Mouse (Mus musculus) heart, embryonic 10.5 days (tissue): Measurements from ENCODE around the gene D430041D05Rik. TPM values are rescaled to one million over a fixed set of nuclear protein-coding genes. Genes with fewer than 3 reads are reported as not detected.

ENCODE experiments used
- DNase-seq: peaks from one replicate; pipeline ENCODE4 v3.0.0-alpha.2; 2017; ENCODE audit warnings: low spot score
- H3K27ac ChIP-seq: fragments of 300-500 bp; sonication (generic); 2 replicates; pipeline ENCODE4 v1.5.1; 2016; ENCODE audit warnings: mild to moderate bottlenecking
- H3K27me3 ChIP-seq: fragments of 300-500 bp; sonication (generic); 2 replicates; pipeline ENCODE4 v1.6.1; 2016; ENCODE audit warnings: mild to moderate bottlenecking; ENCODE audit not compliant: poor library complexity, insufficient read depth, severe bottlenecking
- H3K36me3 ChIP-seq: fragments of 300-500 bp; sonication (generic); 2 replicates; pipeline ENCODE4 v1.6.1; 2016; ENCODE audit warnings: mild to moderate bottlenecking, moderate library complexity
- H3K4me1 ChIP-seq: fragments of 300-500 bp; sonication (generic); 2 replicates; pipeline ENCODE4 v1.6.1; 2016; ENCODE audit warnings: mild to moderate bottlenecking
- H3K4me3 ChIP-seq: fragments of 300-500 bp; sonication (generic); 2 replicates; pipeline ENCODE4 v1.5.1; 2016; ENCODE audit warnings: mild to moderate bottlenecking, moderate library complexity
- H3K9me3 ChIP-seq: fragments of 300-500 bp; sonication (generic); 2 replicates; pipeline ENCODE4 v1.6.1; 2016; ENCODE audit warnings: mild to moderate bottlenecking, moderate library complexity
- WGBS: fragments of 180-500 bp; shearing (Covaris S2); methylation state at CpG from one replicate; pipeline ENCODE4 v1.1.7; 2016; 5-methylcytosine and 5-hydroxymethylcytosine counted together
- polyA plus RNA-seq: library from polyadenylated mRNA; unstranded; fragments of >200 nt; fragmentation: Nextera tagmentation; extraction: Ambion mirVana; gene quantifications from 2 replicates; pipeline ENCODE4 v1.2.1, GENCODE M21; 2016

Gene D430041D05Rik
- polyA plus RNA-seq = 0.11 and 0.17 TPM in 2 replicates

- Histone ChIP-seq H3K4me1 (peaks cover 10% of the 10 kb centered on the region), H3K27me3 (peaks cover 83% of the 10 kb centered on the region), H3K9me3 (no peaks in the 10 kb centered on the region), H3K4me3 (peak within 1 kb of the TSS; percentile 81), H3K27ac (peak within 1 kb of the TSS; percentile 77), H3K36me3 (no peaks in the 10 kb centered on the region)
- DNase-seq = no peak
- WGBS = 60% methylated on average over 4 of the region's 4 CpGs
Measured at GRCm38 (mm10) chr2:104410963-104411545, at the start of gene D430041D05Rik. Gene D430041D05Rik, minus strand, starts transcription at chr2:104411013.

- no peaks in the 10 kb centered on the region for H3K9me3 ChIP-seq
- peaks cover 61% of the 10 kb centered on the region for H3K4me1 ChIP-seq
Measured at GRCm38 (mm10) chr2:104460021-104460420, 49.2 kb upstream of the D430041D05Rik start.

GRCm38 (mm10) chr2:104458569-104459332 lies 47.9 kb upstream of the D430041D05Rik start:
- no peak for DNase-seq
- Histone ChIP-seq H3K4me3 (no peak overlapping the region), H3K27me3 (no peaks in the 10 kb centered on the region), H3K27ac (peak overlapping the region; percentile 10; the same call in 1 of the 2 replicates), H3K36me3 (peaks cover 3% of the 10 kb centered on the region; the same call in 1 of the 2 replicates), H3K4me1 (peaks cover 70% of the 10 kb centered on the region), H3K9me3 (no peaks in the 10 kb centered on the region)
- WGBS = 73% methylated on average over 8 of the region's 8 CpGs

More at GRCm38 (mm10) chr2:104460021-104460420, 49.2 kb upstream of the D430041D05Rik start:
- H3K27me3 ChIP-seq = no peaks in the 10 kb centered on the region
- WGBS = 65% methylated on average over 3 of the region's 3 CpGs
- H3K4me3 ChIP-seq = no peak overlapping the region
- H3K27ac ChIP-seq = peak overlapping the region; percentile 59; the same call in 1 of the 2 replicates
- peaks cover 3% of the 10 kb centered on the region; the same call in 1 of the 2 replicates for H3K36me3 ChIP-seq
- DNase-seq = no peak

- Histone ChIP-seq H3K36me3 (no peaks in the 10 kb centered on the region), H3K4me1 (peaks cover 68% of the 10 kb centered on the region), H3K27ac (no peak overlapping the region; the same call in 1 of the 2 replicates), H3K27me3 (no peaks in the 10 kb centered on the region), H3K4me3 (no peak overlapping the region), H3K9me3 (no peaks in the 10 kb centered on the region)
- WGBS = 66% methylated on average over 3 of the region's 3 CpGs
- DNase-seq = no peak
Measured at GRCm38 (mm10) chr2:104457106-104457505, 46.3 kb upstream of the D430041D05Rik start.

- H3K36me3 ChIP-seq = no peaks in the 10 kb centered on the region
- no peak overlapping the region for H3K4me3 ChIP-seq
- 55% methylated on average over 3 of the region's 3 CpGs for WGBS
- H3K27ac ChIP-seq = peak overlapping the region; percentile 85
- no peaks in the 10 kb centered on the region for H3K27me3 ChIP-seq
- no peak for DNase-seq
- H3K4me1 ChIP-seq = peaks cover 57% of the 10 kb centered on the region
- H3K9me3 ChIP-seq = no peaks in the 10 kb centered on the region
Measured at GRCm38 (mm10) chr2:104450685-104451084, 39.9 kb upstream of the D430041D05Rik start.

- WGBS = 32% methylated on average over 1 of the region's 1 CpGs
Measured at GRCm38 (mm10) chr2:104449191-104449590, 38.4 kb upstream of the D430041D05Rik start.

GRCm38 (mm10) chr2:104448201-104448600 lies 37.4 kb upstream of the D430041D05Rik start:
- no peaks in the 10 kb centered on the region for H3K9me3 ChIP-seq
- no peak overlapping the region for H3K4me3 ChIP-seq
- H3K27me3 ChIP-seq = no peaks in the 10 kb centered on the region
- 67% methylated on average over 4 of the region's 4 CpGs for WGBS
- peaks cover 35% of the 10 kb centered on the region for H3K4me1 ChIP-seq
- H3K36me3 ChIP-seq = 0 out of 2 replicates have a peak, but pooled peaks cover 5% of the 10 kb centered on the region
- DNase-seq = no peak
- H3K27ac ChIP-seq = peak overlapping the region; percentile 85

More at GRCm38 (mm10) chr2:104449191-104449590, 38.4 kb upstream of the D430041D05Rik start:
- H3K4me3 ChIP-seq = no peak overlapping the region
- 0 out of 2 replicates have a peak, but pooled peaks cover 5% of the 10 kb centered on the region for H3K36me3 ChIP-seq
- H3K27ac ChIP-seq = peak overlapping the region; percentile 85
- no peaks in the 10 kb centered on the region for H3K9me3 ChIP-seq
- no peak for DNase-seq
- peaks cover 43% of the 10 kb centered on the region for H3K4me1 ChIP-seq
- H3K27me3 ChIP-seq = no peaks in the 10 kb centered on the region

- 43% methylated on average over 1 of the region's 1 CpGs for WGBS
- Histone ChIP-seq H3K27me3 (no peaks in the 10 kb centered on the region), H3K4me1 (peaks cover 26% of the 10 kb centered on the region), H3K27ac (no peak overlapping the region), H3K9me3 (no peaks in the 10 kb centered on the region), H3K36me3 (peaks cover 15% of the 10 kb centered on the region; the same call in 1 of the 2 replicates), H3K4me3 (no peak overlapping the region)
- DNase-seq = no peak
Measured at GRCm38 (mm10) chr2:104446016-104446415, 35.2 kb upstream of the D430041D05Rik start.

- H3K36me3 ChIP-seq = peaks cover 28% of the 10 kb centered on the region; the same call in 1 of the 2 replicates
- peak; percentile 84 for DNase-seq
- no peak overlapping the region for H3K4me3 ChIP-seq
- no peaks in the 10 kb centered on the region for H3K9me3 ChIP-seq
- 31% methylated on average over 2 of the region's 2 CpGs for WGBS
- H3K27ac ChIP-seq = no peak overlapping the region
- peaks cover 14% of the 10 kb centered on the region for H3K4me1 ChIP-seq
- no peaks in the 10 kb centered on the region for H3K27me3 ChIP-seq
Measured at GRCm38 (mm10) chr2:104444776-104445175, 34.0 kb upstream of the D430041D05Rik start.

GRCm38 (mm10) chr2:104442341-104442740 lies 31.5 kb upstream of the D430041D05Rik start:
- WGBS = 70% methylated on average over 4 of the region's 4 CpGs
- Histone ChIP-seq H3K27ac (no peak overlapping the region), H3K4me1 (no peaks in the 10 kb centered on the region; the same call in 1 of the 2 replicates), H3K9me3 (no peaks in the 10 kb centered on the region), H3K36me3 (peaks cover 47% of the 10 kb centered on the region), H3K4me3 (no peak overlapping the region), H3K27me3 (no peaks in the 10 kb centered on the region)
- DNase-seq = no peak

GRCm38 (mm10) chr2:104436226-104436625 lies 25.4 kb upstream of the D430041D05Rik start:
- H3K27me3 ChIP-seq = no peaks in the 10 kb centered on the region
- H3K4me3 ChIP-seq = no peak overlapping the region
- WGBS = 91% methylated on average over 3 of the region's 3 CpGs
- H3K4me1 ChIP-seq = no peaks in the 10 kb centered on the region
- no peak for DNase-seq
- H3K27ac ChIP-seq = no peak overlapping the region
- H3K36me3 ChIP-seq = peaks cover 91% of the 10 kb centered on the region
- H3K9me3 ChIP-seq = no peaks in the 10 kb centered on the region

- Histone ChIP-seq H3K9me3 (no peaks in the 10 kb centered on the region), H3K36me3 (peaks cover 77% of the 10 kb centered on the region)
- WGBS = 91% methylated on average over 6 of the region's 6 CpGs
Measured at GRCm38 (mm10) chr2:104431067-104431466, 20.3 kb upstream of the D430041D05Rik start.

GRCm38 (mm10) chr2:104430566-104430965 lies 19.8 kb upstream of the D430041D05Rik start:
- H3K9me3 ChIP-seq = no peaks in the 10 kb centered on the region
- DNase-seq = no peak
- no peaks in the 10 kb centered on the region for H3K4me1 ChIP-seq
- H3K27ac ChIP-seq = no peak overlapping the region
- no peaks in the 10 kb centered on the region for H3K27me3 ChIP-seq
- WGBS = 95% methylated on average over 5 of the region's 5 CpGs
- peaks cover 72% of the 10 kb centered on the region for H3K36me3 ChIP-seq
- H3K4me3 ChIP-seq = no peak overlapping the region

More at GRCm38 (mm10) chr2:104431067-104431466, 20.3 kb upstream of the D430041D05Rik start:
- no peak for DNase-seq
- H3K27ac ChIP-seq = no peak overlapping the region
- H3K4me3 ChIP-seq = no peak overlapping the region
- H3K4me1 ChIP-seq = no peaks in the 10 kb centered on the region
- H3K27me3 ChIP-seq = no peaks in the 10 kb centered on the region
